Mouse (Mus musculus) lung, embryonic 16.5 days (tissue): ENCODE data around the gene Ccdc78. TPM values are rescaled to one million over a fixed set of nuclear protein-coding genes. Genes with fewer than 3 reads are reported as not detected.

ENCODE experiments used
- ATAC-seq: fragments of 200-750 bp; cut with Nextera tagmentation; 2 replicates; pipeline ENCODE4 v1.8.0; 2017; ENCODE audit warnings: low read depth, mild to moderate bottlenecking, moderate library complexity
- H3K27ac ChIP-seq: fragments of 300-500 bp; sonication (generic); 2 replicates; pipeline ENCODE4 v1.5.1; 2014; ENCODE audit warnings: mild to moderate bottlenecking, control low read depth, low read length
- H3K27me3 ChIP-seq: fragments of 300-500 bp; sonication (generic); 2 replicates; pipeline ENCODE4 v1.6.1; 2014; ENCODE audit warnings: low read depth, low read length, mixed read lengths; ENCODE audit not compliant: control insufficient read depth, insufficient read depth
- H3K36me3 ChIP-seq: fragments of 300-500 bp; sonication (generic); 2 replicates; pipeline ENCODE4 v1.6.1; 2014; ENCODE audit warnings: low read length; ENCODE audit not compliant: control insufficient read depth, insufficient read depth
- H3K4me1 ChIP-seq: fragments of 300-500 bp; sonication (generic); replicated peaks from 2 replicates; pipeline ENCODE4 v1.6.1; 2014; ENCODE audit warnings: low read length, mixed read lengths; ENCODE audit not compliant: control insufficient read depth, insufficient read depth
- H3K4me2 ChIP-seq: fragments of 300-500 bp; sonication (generic); 2 replicates; pipeline ENCODE4 v1.6.1; 2014; ENCODE audit warnings: low read depth, low read length, control low read depth
- H3K4me3 ChIP-seq: fragments of 300-500 bp; sonication (generic); 2 replicates; pipeline ENCODE4 v1.5.1; 2014; ENCODE audit warnings: mild to moderate bottlenecking, low read length, control low read depth
- H3K9ac ChIP-seq: fragments of 300-500 bp; sonication (generic); 2 replicates; pipeline ENCODE4 v1.6.1; 2014; ENCODE audit warnings: low read length, control low read depth
- H3K9me3 ChIP-seq: fragments of 300-500 bp; sonication (generic); 2 replicates; pipeline ENCODE4 v1.6.1; 2016; ENCODE audit warnings: low read length; ENCODE audit not compliant: control insufficient read depth
- WGBS: fragments of 180-500 bp; shearing (Covaris S2); extraction: QIAGEN DNeasy Blood & Tissue Kit; methylation state at CpG from one replicate; pipeline ENCODE4 v1.1.7; 2014; 5-methylcytosine and 5-hydroxymethylcytosine counted together
- polyA plus RNA-seq: library from polyadenylated mRNA; unstranded; fragments of >200 nt; fragmentation: Nextera tagmentation; extraction: Ambion mirVana; gene quantifications from 2 replicates; pipeline ENCODE4 v1.2.1, GENCODE M21; 2015

Ccdc78 gene
- polyA plus RNA-seq, 1 experiment from 2014 or later = 2.1 TPM

DNA sequence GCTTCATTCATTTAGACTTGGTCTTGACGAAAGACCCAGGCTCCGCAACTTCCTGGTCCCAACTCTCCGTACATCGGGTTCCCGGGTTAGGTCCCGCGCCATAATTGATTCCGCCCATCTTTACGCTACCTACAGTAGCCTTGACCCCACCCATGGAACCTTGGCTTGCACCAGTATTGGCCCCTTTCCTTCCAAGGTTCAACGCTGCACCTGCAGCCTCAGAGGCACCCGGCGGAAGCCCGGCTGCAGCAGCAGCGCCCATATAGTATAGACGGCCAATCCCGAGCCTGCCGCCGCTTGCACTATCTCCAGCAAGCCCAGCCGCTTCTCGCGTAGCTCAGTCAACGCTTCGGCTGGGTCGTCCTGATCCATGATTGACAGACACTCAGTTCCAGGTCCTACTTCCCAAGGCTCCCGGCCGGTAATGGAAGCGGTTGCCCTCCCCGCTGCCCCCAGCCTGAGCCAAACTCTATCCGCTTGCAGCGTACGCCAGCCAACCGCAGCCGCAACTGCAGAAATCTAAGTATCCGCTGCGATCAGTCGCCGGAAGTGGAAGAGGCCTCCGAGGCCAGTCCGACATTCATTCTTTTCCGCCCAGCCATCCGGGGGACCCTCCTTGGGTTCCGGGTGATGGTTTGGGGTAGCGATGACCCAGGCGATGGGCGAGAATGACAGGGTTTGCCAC, 5.6 kb downstream of the Ccdc78 start:
- H3K9me3 ChIP-seq = no peaks in the 10 kb centered on the region
- H3K4me1 ChIP-seq = peaks cover 35% of the 10 kb centered on the region
- peak overlapping the region; percentile 99 for H3K27ac ChIP-seq
- peak; percentile 71 for ATAC-seq
- H3K27me3 ChIP-seq = no peaks in the 10 kb centered on the region
- H3K4me2 ChIP-seq = peak overlapping the region; percentile 94
- WGBS = under 1% methylated on average over 45 of the region's 45 CpGs
- peak overlapping the region; percentile 96 for H3K4me3 ChIP-seq
- peaks cover 19% of the 10 kb centered on the region; the same call in 1 of the 2 replicates for H3K36me3 ChIP-seq
- H3K9ac ChIP-seq = peak overlapping the region; percentile 89

- under 1% methylated on average over 14 of the region's 14 CpGs for WGBS
- Histone ChIP-seq H3K9me3 (no peaks in the 10 kb centered on the region), H3K27me3 (no peaks in the 10 kb centered on the region), H3K9ac (peak within 1 kb of the TSS; percentile 89), H3K4me2 (peak within 1 kb of the TSS; percentile 94), H3K36me3 (peaks cover 16% of the 10 kb centered on the region; the same call in 1 of the 2 replicates), H3K27ac (peak within 1 kb of the TSS; percentile 99), H3K4me3 (peak within 1 kb of the TSS; percentile 96), H3K4me1 (peaks cover 41% of the 10 kb centered on the region)
- peak; percentile 89 for ATAC-seq
Measured at GRCm38 (mm10) chr17:25792615-25793014, 6.2 kb downstream of the Ccdc78 start, which contains the start of gene Fam173a. Fam173a (minus strand) TSS chr17:25792901.

DNA sequence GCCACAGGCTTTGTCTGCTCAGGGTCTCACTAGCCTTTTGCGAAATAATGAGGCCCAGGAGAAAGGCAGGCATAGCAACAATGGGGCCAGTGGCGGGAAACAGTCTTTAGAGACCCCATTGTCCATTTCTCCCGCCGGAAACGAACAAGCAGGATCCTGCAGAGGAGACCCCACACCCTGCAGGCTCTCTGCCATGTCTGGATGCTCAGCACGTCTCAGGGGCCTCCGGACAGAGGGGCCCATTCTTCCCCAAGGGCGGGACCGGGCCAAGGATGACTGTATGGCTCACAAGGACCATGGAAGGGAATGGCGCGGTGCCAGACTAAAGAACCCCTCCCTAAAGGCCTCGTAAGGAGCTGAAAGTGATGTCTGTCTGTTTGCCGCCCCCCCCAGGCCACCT, 7.8 kb downstream of the Ccdc78 start:
- Histone ChIP-seq H3K27me3 (no peaks in the 10 kb centered on the region), H3K4me3 (no peak overlapping the region), H3K4me2 (no peak overlapping the region), H3K4me1 (peaks cover 42% of the 10 kb centered on the region), H3K9me3 (no peaks in the 10 kb centered on the region), H3K27ac (peak overlapping the region; percentile 37; the same call in 1 of the 2 replicates), H3K9ac (no peak overlapping the region), H3K36me3 (peaks cover 7% of the 10 kb centered on the region; the same call in 1 of the 2 replicates)
- 66% methylated on average over 13 of the region's 13 CpGs for WGBS
- ATAC-seq = no peak

DNA sequence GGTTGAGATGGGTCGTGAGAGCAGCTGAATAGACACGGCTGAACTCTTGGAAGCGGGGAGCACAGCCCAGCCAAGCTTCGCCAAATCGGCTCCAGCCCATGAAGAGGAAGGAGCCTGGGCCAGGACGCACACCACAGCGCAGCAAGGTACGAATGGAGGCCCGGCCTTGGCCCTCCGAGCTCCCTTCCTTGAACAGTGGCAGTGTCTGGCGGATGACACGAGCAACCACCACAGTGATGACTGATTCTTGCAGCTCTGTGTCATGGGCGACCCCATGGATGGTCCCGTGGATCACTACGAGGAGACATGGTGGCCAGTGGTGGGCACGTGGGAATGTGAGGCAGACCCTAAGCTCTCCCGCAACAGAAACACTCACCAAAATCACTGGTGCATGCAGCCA, 8.6 kb downstream of the Ccdc78 start:
- no peaks in the 10 kb centered on the region for H3K36me3 ChIP-seq
- no peak overlapping the region for H3K9ac ChIP-seq
- no peaks in the 10 kb centered on the region for H3K27me3 ChIP-seq
- H3K9me3 ChIP-seq = no peaks in the 10 kb centered on the region
- 87% methylated on average over 17 of the region's 17 CpGs for WGBS
- no peak overlapping the region for H3K27ac ChIP-seq
- ATAC-seq = no peak
- H3K4me3 ChIP-seq = no peak overlapping the region
- H3K4me2 ChIP-seq = peak overlapping the region; percentile 87
- peaks cover 42% of the 10 kb centered on the region for H3K4me1 ChIP-seq

DNA sequence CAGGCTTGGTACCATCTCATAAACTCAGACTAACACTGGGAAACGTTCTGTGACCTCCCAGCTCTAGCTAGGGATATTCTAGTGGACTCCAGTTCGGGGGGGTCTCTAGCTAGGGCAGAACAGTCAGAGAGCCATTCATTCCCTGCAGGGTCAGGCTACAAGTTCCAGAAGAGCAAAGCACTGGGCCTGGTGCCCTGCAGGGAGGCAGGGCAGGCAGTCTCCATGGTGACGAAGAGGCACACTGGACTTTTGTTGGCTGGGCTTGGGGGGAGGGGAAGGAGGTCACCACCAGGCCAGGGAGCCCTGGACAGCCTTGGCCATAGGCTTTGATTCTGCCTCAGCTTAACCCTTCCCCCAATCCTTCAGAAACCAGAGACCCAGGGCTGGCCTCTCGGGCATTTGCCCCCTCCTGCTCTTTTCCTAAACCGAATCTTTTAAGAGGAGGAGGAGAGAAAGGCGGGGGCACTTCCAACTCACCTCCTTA, 9.3 kb downstream of the Ccdc78 start, which contains the start of gene AC134908.4:
AC134908.4 (minus strand) TSS at position 51 of the 484 bp plus-strand sequence.
- H3K4me1 ChIP-seq = peaks cover 42% of the 10 kb centered on the region
- H3K4me2 ChIP-seq = peak within 1 kb of the TSS; percentile 87
- H3K27me3 ChIP-seq = no peaks in the 10 kb centered on the region
- H3K27ac ChIP-seq = peak within 1 kb of the TSS; percentile 2; the same call in 1 of the 2 replicates
- ATAC-seq = no peak
- 24% methylated on average over 6 of the region's 6 CpGs for WGBS
- no peaks in the 10 kb centered on the region for H3K9me3 ChIP-seq
- no peaks in the 10 kb centered on the region for H3K36me3 ChIP-seq
- H3K4me3 ChIP-seq = peak within 1 kb of the TSS; percentile 79
- peak within 1 kb of the TSS; percentile 77 for H3K9ac ChIP-seq

DNA sequence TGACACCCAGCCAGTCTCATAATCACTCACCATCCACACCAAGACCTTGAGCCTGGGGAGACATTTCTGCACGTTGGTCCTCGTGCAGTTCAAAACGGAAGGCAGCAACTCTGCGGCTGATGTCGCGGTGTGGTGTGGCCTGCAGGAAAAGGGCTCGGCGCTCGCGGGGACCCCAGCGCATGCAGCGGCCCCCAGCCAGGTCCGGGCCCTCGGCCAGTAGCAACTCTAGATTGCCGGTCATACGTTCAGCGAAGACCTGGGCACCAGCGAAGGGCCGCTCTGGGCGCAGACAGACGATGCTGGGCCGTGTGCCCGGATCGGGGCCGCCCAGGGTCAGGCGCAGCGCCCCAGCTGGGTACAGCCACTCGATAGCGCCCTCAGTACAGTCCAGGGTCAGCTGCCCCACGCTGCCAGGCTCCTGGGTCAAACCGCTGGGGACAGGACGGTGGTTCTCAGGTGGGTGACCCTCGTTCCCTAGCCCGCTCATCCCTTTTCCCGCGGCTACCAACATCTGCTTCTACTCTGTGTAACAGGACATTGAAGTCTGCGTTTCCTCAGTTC, 9.9 kb downstream of the Ccdc78 start:
- Histone ChIP-seq H3K9ac (peak overlapping the region; percentile 77), H3K4me3 (peak overlapping the region; percentile 79), H3K4me2 (peak overlapping the region; percentile 87), H3K27ac (peak overlapping the region; percentile 2; the same call in 1 of the 2 replicates), H3K9me3 (no peaks in the 10 kb centered on the region), H3K4me1 (peaks cover 36% of the 10 kb centered on the region), H3K27me3 (no peaks in the 10 kb centered on the region), H3K36me3 (no peaks in the 10 kb centered on the region)
- ATAC-seq = 0 out of 2 replicates have a peak, but pooled peaks have one; percentile 3
- WGBS = under 1% methylated on average over 37 of the region's 37 CpGs

DNA sequence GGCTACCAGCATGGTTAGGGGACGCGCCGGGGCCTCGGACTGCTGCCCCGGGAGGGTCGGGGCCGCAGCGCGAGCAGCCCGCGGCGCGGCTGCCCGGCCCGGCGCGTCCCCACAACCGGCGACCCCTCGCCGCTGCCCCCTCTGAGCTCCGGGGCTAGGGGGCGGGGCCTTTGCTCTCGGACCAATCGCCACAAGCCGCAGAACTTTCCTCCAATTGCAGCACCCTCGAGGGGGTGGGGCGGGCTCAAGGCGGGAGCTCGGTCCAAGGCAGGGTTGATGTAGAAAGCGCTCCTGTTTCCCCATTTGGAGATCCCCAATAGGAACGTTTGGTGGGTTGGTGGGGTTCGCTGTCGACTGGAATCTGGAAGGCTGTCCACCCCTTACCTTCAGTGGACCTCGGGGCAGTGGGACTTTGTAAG, 10.6 kb downstream of the Ccdc78 start, which contains the start of gene Metrn:
Metrn (minus strand) TSS at position 186 of the 419 bp plus-strand sequence.
- no peaks in the 10 kb centered on the region for H3K27me3 ChIP-seq
- H3K36me3 ChIP-seq = no peaks in the 10 kb centered on the region
- no peaks in the 10 kb centered on the region for H3K9me3 ChIP-seq
- WGBS = under 1% methylated on average over 32 of the region's 35 CpGs
- peak within 1 kb of the TSS; percentile 79 for H3K4me3 ChIP-seq
- H3K27ac ChIP-seq = peak within 1 kb of the TSS; percentile 2; the same call in 1 of the 2 replicates
- ATAC-seq = peak; percentile 86
- H3K4me2 ChIP-seq = peak within 1 kb of the TSS; percentile 87
- peak within 1 kb of the TSS; percentile 77 for H3K9ac ChIP-seq
- H3K4me1 ChIP-seq = peaks cover 33% of the 10 kb centered on the region

- ATAC-seq = peak; percentile 32; the same call in 1 of the 2 replicates
- H3K9me3 ChIP-seq = no peaks in the 10 kb centered on the region
- WGBS = 4% methylated on average over 6 of the region's 6 CpGs
- no peaks in the 10 kb centered on the region for H3K36me3 ChIP-seq
- H3K4me2 ChIP-seq = no peak overlapping the region
- H3K4me3 ChIP-seq = no peak overlapping the region
- no peak overlapping the region for H3K27ac ChIP-seq
- H3K27me3 ChIP-seq = no peaks in the 10 kb centered on the region
- peaks cover 9% of the 10 kb centered on the region for H3K4me1 ChIP-seq
- no peak overlapping the region for H3K9ac ChIP-seq
Measured at GRCm38 (mm10) chr17:25801029-25801428, 14.6 kb downstream of the Ccdc78 start.
